Mouse (Mus musculus) liver, embryonic 14.5 days (tissue): Measurements from ENCODE around the gene Thsd4. TPM values are rescaled to one million over a fixed set of nuclear protein-coding genes. Genes with fewer than 3 reads are reported as not detected.
"Not testable (repeated sequence)": the region's sequence is repeated elsewhere in the genome, so short reads cannot be mapped to it uniquely, and the experiment has no call there.

Experiments
- ATAC-seq: fragments of 200-750 bp; cut with Nextera tagmentation; 2 replicates; pipeline ENCODE4 v1.8.0; 2017; ENCODE audit warnings: moderate number of reproducible peaks, mild to moderate bottlenecking, moderate library complexity; ENCODE audit not compliant: insufficient read depth
- DNase-seq, 3 experiments: peaks; one replicate each; pipeline ENCODE4 v3.0.0-alpha.2; 2012 to 2013; ENCODE audit warnings: low read depth in 3 of 3, low spot score in 3 of 3
- H3K27ac ChIP-seq: fragments of 300-500 bp; sonication (generic); 2 replicates; pipeline ENCODE4 v1.5.1; 2014; ENCODE audit warnings: moderate library complexity, mild to moderate bottlenecking, control low read depth, inconsistent platforms
- H3K27me3 ChIP-seq: fragments of 300-500 bp; sonication (generic); 2 replicates; pipeline ENCODE4 v1.6.1; 2014; ENCODE audit warnings: mild to moderate bottlenecking, low read length, moderate library complexity; ENCODE audit not compliant: control insufficient read depth, insufficient read depth
- H3K36me3 ChIP-seq: fragments of 300-500 bp; sonication (generic); replicated peaks from 2 replicates; pipeline ENCODE4 v1.6.1; 2014; ENCODE audit warnings: low read depth; ENCODE audit not compliant: control insufficient read depth, insufficient read depth
- H3K4me1 ChIP-seq, 2 experiments: fragments of 200-500 bp in 1 of 2; fragments of 300-500 bp in 1 of 2; sonication (generic) in 1 of 2; replicated peaks; 2 replicates each; pipeline ENCODE4 v1.6.1; 2012 to 2014; ENCODE audit warnings: antibody characterized with exemption in 1 of 2, inconsistent platforms in 1 of 2, low read length in 1 of 2; ENCODE audit not compliant: control insufficient read depth in 2 of 2, insufficient read depth in 2 of 2
- H3K4me2 ChIP-seq: fragments of 300-500 bp; sonication (generic); 2 replicates; pipeline ENCODE4 v1.6.1; 2014; ENCODE audit warnings: low read depth, mild to moderate bottlenecking, control low read depth, moderate library complexity
- H3K4me3 ChIP-seq, 2 experiments: fragments of 200-500 bp in 1 of 2; fragments of 300-500 bp in 1 of 2; sonication (generic) in 1 of 2; 2 replicates each; pipeline ENCODE4 v1.5.1; 2012 to 2014; ENCODE audit warnings: low read depth in 2 of 2, low read length in 2 of 2, mild to moderate bottlenecking in 2 of 2, control low read depth in 1 of 2, inconsistent platforms in 1 of 2, moderate library complexity in 1 of 2; ENCODE audit not compliant: insufficient read depth in 1 of 2
- H3K9ac ChIP-seq: fragments of 300-500 bp; sonication (generic); replicated peaks from 2 replicates; pipeline ENCODE4 v1.6.1; 2014; ENCODE audit warnings: mild to moderate bottlenecking, control low read depth, moderate library complexity
- H3K9me3 ChIP-seq: fragments of 300-500 bp; sonication (generic); 2 replicates; pipeline ENCODE4 v1.6.1; 2016; ENCODE audit warnings: low read length, mixed read lengths; ENCODE audit not compliant: control insufficient read depth
- CTCF ChIP-seq: IDR thresholded peaks from 2 replicates; pipeline ENCODE4 v1.5.1; 2016; ENCODE audit warnings: antibody characterized with exemption, low read depth, control low read depth
- EP300 ChIP-seq: IDR thresholded peaks from 2 replicates; pipeline ENCODE4 v1.6.1; 2016; ENCODE audit warnings: antibody characterized with exemption, low read depth
- WGBS: fragments of 180-500 bp; shearing (Covaris S2); extraction: QIAGEN DNeasy Blood & Tissue Kit; methylation state at CpG from one replicate; pipeline ENCODE4 v1.1.7; 2014; ENCODE audit not compliant: insufficient replicate concordance; 5-methylcytosine and 5-hydroxymethylcytosine counted together
- polyA plus RNA-seq, 2 experiments: library from polyadenylated mRNA; depleted of rRNA in 1 of 2; stranded (reverse) in 1 of 2; unstranded in 1 of 2; fragments of >200 nt; fragmentation: Nextera tagmentation in 1 of 2; extraction: Ambion mirVana in 1 of 2; gene quantifications; 2 replicates each; pipeline versions ENCODE4 v1.2.1 to v1.2.3; 2012 to 2014

The Thsd4 gene
- polyA plus RNA-seq, 2 experiments = 0.43 to 0.48 TPM

- no peak for TF ChIP-seq CTCF
- no peak for TF ChIP-seq EP300
- 9% methylated on average over 9 of the region's 9 CpGs for WGBS
- no peak overlapping the region for H3K4me2 ChIP-seq
Observed at GRCm38 (mm10) chr9:59941885-59942350, 579.9 kb downstream of the Thsd4 start.

GRCm38 (mm10) chr9:59940913-59941884 is 580.6 kb downstream of the Thsd4 start:
- no peak for DNase-seq
- no peak overlapping the region for H3K9ac ChIP-seq
- H3K9me3 ChIP-seq = no peaks in the 10 kb centered on the region
- WGBS = 64% methylated on average over 11 of the region's 12 CpGs
- no peaks in the 10 kb centered on the region for H3K36me3 ChIP-seq
- no peaks in the 10 kb centered on the region for H3K4me1 ChIP-seq
- H3K4me2 ChIP-seq = no peak overlapping the region
- TF ChIP-seq CTCF (no peak), EP300 (no peak)
- H3K27ac ChIP-seq = no peak overlapping the region
- H3K27me3 ChIP-seq = no peaks in the 10 kb centered on the region
- no peak for ATAC-seq
- H3K4me3 ChIP-seq = no peak overlapping the region

More at GRCm38 (mm10) chr9:59941885-59942350, 579.9 kb downstream of the Thsd4 start:
- no peak overlapping the region for H3K9ac ChIP-seq
- no peaks in the 10 kb centered on the region for H3K27me3 ChIP-seq
- H3K36me3 ChIP-seq = no peaks in the 10 kb centered on the region
- H3K9me3 ChIP-seq = no peaks in the 10 kb centered on the region
- no peaks in the 10 kb centered on the region for H3K4me1 ChIP-seq
- ATAC-seq = no peak
- H3K4me3 ChIP-seq = no peak overlapping the region
- no peak overlapping the region for H3K27ac ChIP-seq
- DNase-seq = no peak

- Histone ChIP-seq H3K27ac (no peak overlapping the region), H3K9ac (no peak overlapping the region), H3K4me2 (no peak overlapping the region), H3K4me1 (no peaks in the 10 kb centered on the region), H3K27me3 (no peaks in the 10 kb centered on the region), H3K9me3 (no peaks in the 10 kb centered on the region), H3K36me3 (no peaks in the 10 kb centered on the region), H3K4me3 (no peak overlapping the region)
- WGBS = 43% methylated on average over 2 of the region's 2 CpGs
- ATAC-seq (no peak), DNase-seq (no peak)
- TF ChIP-seq EP300 (no peak), CTCF (no peak)
Observed at GRCm38 (mm10) chr9:59939691-59940090, 582.2 kb downstream of the Thsd4 start.

- TF ChIP-seq EP300 = no peak
- H3K9me3 ChIP-seq = no peaks in the 10 kb centered on the region
- no peaks in the 10 kb centered on the region for H3K4me1 ChIP-seq
- no peaks in the 10 kb centered on the region for H3K36me3 ChIP-seq
- DNase-seq (no peak), ATAC-seq (no peak)
- H3K27me3 ChIP-seq = no peaks in the 10 kb centered on the region
- H3K9ac ChIP-seq = no peak overlapping the region
- no peak overlapping the region for H3K4me2 ChIP-seq
- H3K4me3 ChIP-seq = no peak overlapping the region
- H3K27ac ChIP-seq = no peak overlapping the region
- 79% methylated on average over 8 of the region's 8 CpGs for WGBS
Observed at GRCm38 (mm10) chr9:59938529-59938928, 583.3 kb downstream of the Thsd4 start.

GRCm38 (mm10) chr9:59935866-59936265 is 586.0 kb downstream of the Thsd4 start:
- not testable (repeated sequence) for DNase-seq, ATAC-seq, H3K27ac ChIP-seq, H3K36me3 ChIP-seq, H3K9me3 ChIP-seq, H3K4me2 ChIP-seq, H3K27me3 ChIP-seq, H3K9ac ChIP-seq, H3K4me1 ChIP-seq, H3K4me3 ChIP-seq
- WGBS = 48% methylated on average over 8 of the region's 8 CpGs
